Mouse (Mus musculus) C2C12 (cell line): ENCODE measurements around the gene Fgfbp1.

Experiments
- CEBPB ChIP-seq: IDR thresholded peaks from one replicate; pipeline ENCODE4 v1.6.1; 2011; ENCODE audit warnings: low read depth, mild to moderate bottlenecking, control low read depth, moderate library complexity
- CTCF ChIP-seq: IDR thresholded peaks from one replicate; pipeline ENCODE4 v1.5.1; 2011; ENCODE audit not compliant: control insufficient read depth, insufficient read depth, insufficient read length
- FOSL1 ChIP-seq: IDR thresholded peaks from one replicate; pipeline ENCODE4 v1.8.0; 2011; ENCODE audit warnings: mild to moderate bottlenecking, low read length; ENCODE audit not compliant: poor library complexity, insufficient read depth, severe bottlenecking
- MAX ChIP-seq: IDR thresholded peaks from one replicate; pipeline ENCODE4 v1.6.1; 2011; ENCODE audit warnings: mild to moderate bottlenecking, control low read depth
- MYOD1 ChIP-seq: IDR thresholded peaks from one replicate; pipeline ENCODE4 v1.6.1; 2011; ENCODE audit warnings: low read depth; ENCODE audit not compliant: control insufficient read depth, insufficient read length
- MYOG ChIP-seq: IDR thresholded peaks from one replicate; pipeline ENCODE4 v1.6.1; 2011; ENCODE audit not compliant: control insufficient read depth, insufficient read length; ENCODE audit errors: extremely low read depth
- USF1 ChIP-seq: IDR thresholded peaks from one replicate; pipeline ENCODE4 v1.6.1; 2011; ENCODE audit warnings: low read depth, mild to moderate bottlenecking, control low read depth, moderate library complexity

GRCm38 (mm10) chr5:43953241-43953640 is 28.3 kb downstream of the Fgfbp1 start:
- TF ChIP-seq FOSL1 = no peak
- no peak for TF ChIP-seq CTCF
- TF ChIP-seq MYOD1 = no peak
- no peak for TF ChIP-seq MYOG
- no peak for TF ChIP-seq USF1
- no peak for TF ChIP-seq MAX
- TF ChIP-seq CEBPB = no peak
